Mouse (Mus musculus) T-helper 2 cell (primary cell): ENCODE data around the gene Tmprss2.

Experiments
- in situ Hi-C: fragments of 300-600 bp; cut with MboI, MseI; formaldehyde crosslinking; loops from one replicate; pipeline ENCODE4 v1.15.1; 2025; ENCODE audit warnings: high pct_unique_total_duplicates

Tmprss2 gene

DNA sequence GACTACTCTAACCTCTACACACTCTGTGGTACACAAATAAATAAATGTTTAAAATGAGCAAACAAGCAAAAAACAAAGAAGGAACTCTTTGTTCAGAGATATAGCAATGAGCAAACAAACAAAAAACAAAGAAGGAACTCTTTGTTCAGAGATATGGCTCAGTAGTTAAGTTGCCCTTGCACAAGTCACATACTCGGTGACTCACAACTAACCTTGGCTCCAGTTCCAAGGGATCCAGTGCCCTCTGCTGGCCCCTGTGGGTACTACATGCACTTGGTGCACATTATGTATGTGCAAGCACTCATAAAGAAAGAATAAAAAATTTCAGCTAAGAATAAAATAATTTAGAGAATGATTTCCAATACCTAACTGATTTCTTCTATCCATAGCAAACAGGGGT lies 17.9 kb downstream of the Tmprss2 start:
- in situ Hi-C loops = loop anchor here (10.0 kb wide), 2 partner anchors 68 to 278 kb away; no protein-coding TSS in a partner anchor

DNA sequence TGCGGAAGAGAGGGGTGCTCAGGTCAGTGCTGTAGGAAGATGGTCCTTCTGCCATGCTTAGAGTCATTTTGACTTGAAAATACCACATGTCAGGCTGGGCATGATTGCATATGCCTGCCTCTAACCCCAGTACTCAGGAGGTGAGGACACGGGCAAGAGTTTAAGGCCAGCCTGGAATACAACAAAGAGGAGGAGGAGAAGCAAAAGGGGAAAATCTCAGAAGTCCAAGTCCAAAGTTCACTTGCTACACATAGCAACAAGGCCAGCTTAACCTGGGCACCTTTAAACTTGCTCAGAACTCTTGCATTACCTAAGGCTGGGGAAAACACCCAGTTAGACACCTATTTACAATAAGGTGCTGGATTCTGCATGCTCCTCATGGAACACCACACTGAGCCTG lies 19.5 kb downstream of the Tmprss2 start:
- in situ Hi-C loops = loop anchor here (10.0 kb wide), 2 partner anchors 67 to 277 kb away; no protein-coding TSS in a partner anchor

DNA sequence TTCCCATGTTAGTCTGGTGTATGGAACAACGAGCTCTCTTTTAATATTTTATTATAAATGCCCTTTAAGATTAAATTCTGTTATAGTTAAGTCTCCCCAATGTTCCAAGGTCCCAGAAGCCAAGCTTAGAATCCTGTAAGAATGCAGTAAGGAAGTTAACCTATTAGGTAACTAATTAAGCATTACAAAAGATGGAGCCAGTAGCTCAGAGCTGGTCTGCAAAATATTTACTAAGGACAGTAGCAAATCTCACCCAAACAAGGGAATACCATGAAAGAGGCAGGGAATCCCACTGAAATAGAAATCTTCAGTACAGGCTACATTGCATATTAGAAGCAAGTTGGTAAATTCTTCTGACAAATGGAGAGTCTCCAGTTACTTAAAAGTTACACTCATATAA lies 28.1 kb downstream of the Tmprss2 start:
- in situ Hi-C loops = loop anchor here (5.0 kb wide), 1 partner anchor 131 kb away; no protein-coding TSS in a partner anchor

DNA sequence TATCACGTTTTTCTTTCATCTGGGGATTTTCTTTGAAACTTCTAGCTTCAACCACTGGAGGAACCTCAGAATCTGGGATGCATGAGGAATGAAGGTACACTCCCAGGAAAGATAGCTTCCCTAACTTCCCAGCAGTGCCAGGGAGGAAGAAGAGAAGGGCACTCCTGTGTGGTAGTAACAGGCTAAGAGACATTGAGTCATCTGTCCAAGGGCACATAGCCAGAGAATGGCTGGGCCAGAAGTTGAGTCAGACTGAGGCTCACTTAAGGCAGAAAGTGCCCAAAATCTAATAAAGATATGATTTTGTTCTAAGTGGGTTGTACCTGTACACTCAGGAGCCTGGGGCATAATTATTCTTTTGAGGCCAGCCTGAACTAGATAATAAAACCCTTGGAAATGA lies 41.6 kb downstream of the Tmprss2 start:
- in situ Hi-C loops = no loop called here

DNA sequence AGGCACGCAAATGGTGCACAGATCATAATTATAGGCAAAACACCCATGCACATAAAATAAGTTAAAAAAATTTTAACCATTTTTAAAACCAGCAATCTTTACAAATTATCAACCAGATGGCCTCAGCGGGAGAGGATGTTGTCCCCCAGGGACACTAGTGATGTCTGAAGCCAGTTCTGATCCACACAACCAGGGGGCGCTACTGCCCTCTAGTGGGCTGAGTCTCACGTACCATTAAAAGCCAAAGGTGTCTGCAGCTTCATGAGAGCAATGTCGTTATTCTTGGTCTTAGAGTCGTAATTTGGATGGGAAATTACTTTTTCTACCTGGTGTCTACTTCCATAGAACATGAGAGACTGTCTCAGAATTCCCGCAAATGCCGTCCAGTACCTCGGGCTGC lies 42.3 kb downstream of the Tmprss2 start:
- in situ Hi-C loops = no loop called here

DNA sequence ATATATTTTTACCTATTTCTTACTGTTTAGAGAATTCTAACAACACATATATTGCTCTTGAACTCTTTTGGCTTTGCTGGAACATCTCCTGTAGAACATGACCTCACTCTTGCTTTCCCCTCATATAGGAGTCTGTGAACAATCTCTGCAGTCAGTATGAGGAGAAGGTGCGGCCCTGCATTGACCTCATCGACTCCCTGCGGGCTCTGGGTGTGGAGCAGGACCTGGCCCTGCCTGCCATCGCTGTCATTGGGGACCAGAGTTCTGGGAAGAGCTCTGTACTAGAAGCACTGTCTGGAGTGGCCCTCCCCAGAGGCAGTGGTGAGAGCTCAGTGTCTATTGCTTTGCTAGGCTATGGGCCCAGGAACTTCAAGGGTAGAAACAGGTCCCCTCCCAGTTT lies 66.7 kb downstream of the Tmprss2 start:
- in situ Hi-C loops = no loop called here

DNA sequence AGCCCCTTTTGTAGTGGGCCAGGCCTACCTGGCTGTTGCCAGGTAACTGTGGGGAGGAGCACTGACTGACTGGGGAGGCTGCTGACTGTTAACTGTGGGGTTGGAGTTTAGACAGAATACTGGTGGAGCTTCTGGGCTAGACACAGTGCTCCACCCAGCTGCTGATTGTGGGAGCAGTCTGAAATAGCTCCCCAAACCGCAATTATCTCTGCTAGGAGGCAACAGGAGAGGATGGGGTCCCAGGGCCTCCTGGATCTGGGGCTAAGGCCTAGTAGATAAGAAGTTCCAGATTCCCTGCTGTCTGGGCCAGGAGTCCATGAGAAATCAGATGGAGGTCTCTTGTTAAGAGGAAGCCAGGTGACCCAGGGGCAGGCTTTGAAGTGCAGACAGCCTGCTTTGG lies 74.1 kb downstream of the Tmprss2 start:
- in situ Hi-C loops = no loop called here

DNA sequence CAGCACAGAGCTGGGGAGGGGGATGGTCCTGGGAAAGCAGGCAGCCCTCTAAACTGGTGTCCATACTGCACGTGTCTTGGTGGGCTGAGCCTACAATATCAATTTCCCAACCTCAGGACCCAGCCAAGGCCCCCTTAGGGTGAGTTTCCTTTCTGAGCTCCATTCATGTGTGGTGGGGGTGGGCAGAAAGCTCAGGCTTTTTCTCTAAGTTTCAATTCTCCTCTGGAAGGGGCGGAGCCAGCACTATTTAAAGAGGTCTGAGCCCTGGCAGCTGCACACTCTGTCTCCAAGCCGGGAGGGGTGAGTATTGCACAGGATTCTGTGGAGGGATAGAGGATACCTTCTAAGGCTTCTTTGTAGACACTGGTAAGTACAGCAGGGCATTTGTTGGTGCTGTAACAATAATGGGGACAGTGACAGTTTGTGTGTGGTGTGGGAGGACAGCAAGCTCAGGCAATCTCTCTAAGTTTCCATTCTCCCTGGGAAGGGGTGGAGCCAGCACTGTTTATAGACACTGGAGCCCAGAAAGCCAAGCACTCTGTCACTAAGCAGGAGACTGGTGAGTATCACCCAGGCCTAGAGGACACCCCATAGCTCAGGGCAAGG lies 75.1 kb downstream of the Tmprss2 start:
- in situ Hi-C loops = no loop called here

DNA sequence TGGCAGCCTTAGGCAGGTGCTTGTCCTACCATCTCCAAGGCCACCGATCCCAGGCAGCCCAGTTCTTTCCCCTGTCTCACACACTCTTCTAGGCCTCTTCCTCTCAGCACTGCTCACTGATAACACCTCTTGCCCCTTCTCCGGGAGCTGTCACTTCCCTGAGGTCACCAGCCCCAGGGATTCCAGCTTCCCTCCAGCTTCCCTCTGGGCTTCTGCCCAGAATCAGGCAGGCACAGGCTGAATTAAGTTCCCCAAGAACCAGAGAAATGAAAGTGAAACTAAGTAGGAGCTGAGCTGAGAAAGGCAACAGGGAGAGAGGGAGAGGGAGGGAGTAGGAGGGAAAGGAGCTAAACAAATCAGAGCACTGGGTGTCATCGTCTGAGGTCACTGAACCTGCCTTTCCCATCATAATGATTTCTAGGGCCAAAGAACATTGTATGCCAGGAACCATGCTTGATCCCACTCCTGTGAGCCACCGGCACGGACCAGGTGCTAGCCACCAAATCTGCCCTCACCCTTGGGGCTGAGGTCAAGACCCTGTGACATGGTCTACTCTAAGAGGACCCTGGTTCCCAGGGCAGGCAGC lies 76.0 kb downstream of the Tmprss2 start:
- in situ Hi-C loops = no loop called here

DNA sequence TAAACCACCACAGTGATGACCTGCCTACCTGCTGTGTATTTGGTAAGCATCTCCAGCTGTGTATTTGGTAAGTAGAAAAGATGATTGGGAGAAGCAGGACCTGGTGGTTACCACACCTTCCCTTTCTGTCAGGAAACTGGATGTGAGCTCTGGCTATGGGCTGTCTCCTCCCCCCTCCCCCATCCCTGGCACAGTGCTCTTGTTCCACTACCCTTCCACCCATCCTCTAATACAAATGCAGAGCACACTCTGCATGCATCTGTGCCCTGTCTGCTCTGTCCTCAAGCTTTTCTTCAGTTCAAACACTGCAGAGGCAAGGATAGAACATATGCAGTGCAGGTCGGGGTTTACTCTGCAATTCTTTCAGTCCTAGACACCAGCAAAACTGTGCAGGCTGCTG lies 76.5 kb downstream of the Tmprss2 start:
- in situ Hi-C loops = no loop called here

DNA sequence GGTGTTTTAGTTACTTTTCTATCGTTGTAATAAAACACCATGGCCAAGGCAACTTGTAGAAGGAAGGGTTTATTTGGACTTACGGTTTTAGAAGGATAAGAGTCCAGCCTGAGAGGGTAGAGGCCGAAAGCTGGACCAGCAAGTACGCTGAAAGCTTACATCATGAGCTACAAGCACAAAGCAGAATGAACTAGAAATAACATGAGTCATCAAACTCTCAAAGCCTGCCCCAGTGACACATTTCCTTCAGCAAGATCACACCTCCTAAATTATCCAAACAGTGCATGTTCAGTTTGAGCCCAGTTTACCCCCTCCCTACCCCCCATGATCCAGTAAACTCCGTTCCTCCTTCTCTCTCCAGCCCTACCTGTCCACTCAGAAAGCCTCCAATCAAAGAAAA lies 77.2 kb downstream of the Tmprss2 start:
- in situ Hi-C loops = no loop called here

DNA sequence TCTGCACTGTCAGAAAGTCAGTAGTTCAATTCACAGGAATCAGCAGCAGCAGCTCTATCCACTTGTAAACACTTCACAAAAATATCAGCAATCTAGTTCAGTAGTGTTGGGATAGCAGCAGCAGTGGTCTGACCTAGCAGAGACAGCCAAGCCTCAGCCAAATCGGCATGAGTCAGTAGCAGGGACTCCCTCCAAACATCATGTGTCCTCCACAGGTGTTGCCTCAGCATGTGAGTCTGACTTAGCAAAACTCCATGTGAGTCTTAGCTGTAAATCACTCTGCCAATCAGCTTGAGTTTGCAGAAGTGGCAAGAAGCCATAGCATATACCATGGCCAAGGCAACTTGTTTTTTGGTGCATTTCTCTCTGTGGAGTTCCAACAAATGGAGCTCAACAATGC lies 77.9 kb downstream of the Tmprss2 start:
- in situ Hi-C loops = no loop called here

DNA sequence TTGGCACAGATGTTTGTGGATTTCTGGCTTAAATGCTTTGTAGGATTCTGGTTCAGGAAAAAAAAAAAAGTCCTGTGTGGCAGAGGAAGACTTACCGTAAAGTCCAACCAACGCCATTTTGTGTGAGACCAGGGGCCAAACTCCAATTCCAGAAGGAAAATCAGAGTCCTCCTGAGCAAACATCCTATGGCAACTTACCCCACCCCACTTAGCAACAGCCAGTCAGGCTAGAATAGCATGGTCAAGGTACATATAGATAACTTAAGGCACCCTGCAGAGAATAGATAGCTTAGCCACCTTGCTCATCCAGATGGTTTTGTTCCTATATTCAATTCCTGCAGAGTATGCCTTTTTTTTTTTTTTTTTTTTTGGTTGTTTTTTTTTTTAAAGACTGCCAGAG lies 81.8 kb downstream of the Tmprss2 start:
- in situ Hi-C loops = loop anchor here (10.0 kb wide), 1 partner anchor 66 kb away; no protein-coding TSS in a partner anchor

DNA sequence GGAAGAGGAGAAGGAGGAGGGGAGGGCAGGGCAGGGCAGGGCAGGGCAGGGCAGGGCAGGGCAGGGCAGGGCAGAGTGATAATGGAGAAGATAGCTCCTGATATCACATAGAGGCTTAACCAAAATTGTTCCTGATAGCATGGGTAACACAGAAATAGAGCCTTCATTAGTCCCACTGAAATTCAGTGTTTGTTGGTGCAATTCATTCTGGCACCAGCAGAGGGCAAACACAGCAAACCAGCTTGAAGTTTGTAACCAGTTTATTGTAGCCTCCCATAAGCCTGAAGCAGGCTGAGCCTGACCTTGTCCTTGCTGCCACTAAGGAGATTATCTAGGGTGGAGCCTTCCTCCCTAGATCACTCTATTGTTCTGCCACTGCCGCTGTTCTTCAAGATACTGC lies 88.0 kb downstream of the Tmprss2 start:
- in situ Hi-C loops = loop anchor here (10.0 kb wide), 1 partner anchor 72 kb away; no protein-coding TSS in a partner anchor

DNA sequence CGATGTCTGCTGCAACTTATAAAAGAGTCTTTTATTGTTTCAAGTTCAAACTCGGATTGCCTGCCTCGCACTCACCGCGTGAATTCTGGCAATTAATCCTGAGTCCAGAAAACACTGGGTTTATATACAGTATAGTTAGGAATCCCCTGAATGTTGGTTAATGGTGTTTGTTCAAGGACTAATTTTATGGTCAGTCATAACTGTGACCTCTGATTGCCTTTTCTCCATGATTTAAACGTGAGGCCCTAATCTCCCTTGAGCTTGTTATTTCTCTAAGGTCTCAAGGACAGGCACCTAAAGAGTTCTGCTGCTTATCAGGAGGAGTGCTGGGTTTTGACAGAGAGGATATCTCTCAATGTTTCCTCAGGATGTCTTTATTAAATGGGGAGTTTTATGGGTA lies 89.0 kb downstream of the Tmprss2 start:
- in situ Hi-C loops = loop anchor here (10.0 kb wide), 1 partner anchor 73 kb away; no protein-coding TSS in a partner anchor

DNA sequence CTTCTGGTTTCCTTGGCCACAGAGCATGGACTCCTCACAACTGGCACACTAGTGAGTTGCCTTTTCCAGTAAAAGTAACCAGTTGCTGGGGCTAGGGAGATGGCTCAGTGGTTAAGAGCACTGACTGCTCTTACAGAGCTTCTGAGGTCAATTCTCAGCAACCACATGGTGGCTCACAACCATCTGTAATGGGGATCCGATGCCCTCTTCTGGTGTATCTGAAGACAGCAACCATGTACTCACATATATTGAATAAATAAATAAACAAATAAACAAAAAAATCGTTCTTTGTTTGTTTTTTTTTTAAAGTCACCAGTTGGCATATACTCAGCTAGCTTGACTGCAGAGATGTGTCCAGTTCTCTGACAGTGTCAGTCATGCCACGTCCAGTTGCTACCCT lies 94.7 kb downstream of the Tmprss2 start:
- in situ Hi-C loops = no loop called here
